Mouse (Mus musculus) T-cell, adult 2 months (primary cell): Measurements from ENCODE around the gene Egln2.

Experiments
- DNase-seq: peaks from one replicate; pipeline ENCODE4 v3.0.0; 2022; ENCODE audit warnings: low spot score

Gene Egln2

GRCm38 (mm10) chr7:27174896-27175295 lies 8.3 kb upstream of the Egln2 start:
- no peak for DNase-seq

GRCm38 (mm10) chr7:27174496-27174895 lies 7.9 kb upstream of the Egln2 start:
- DNase-seq = no peak

- no peak for DNase-seq
Observed at GRCm38 (mm10) chr7:27170981-27171380, 4.4 kb upstream of the Egln2 start.

- no peak for DNase-seq
Observed at GRCm38 (mm10) chr7:27168371-27168770, 1.8 kb upstream of the Egln2 start.

GRCm38 (mm10) chr7:27167475-27168094 lies 983 bp upstream of the Egln2 start:
- DNase-seq = no peak

- DNase-seq = peak; percentile 76
Observed at GRCm38 (mm10) chr7:27166229-27166613, 381 bp downstream of the Egln2 start.

GRCm38 (mm10) chr7:27165696-27166095 lies 906 bp downstream of the Egln2 start:
- no peak for DNase-seq

GRCm38 (mm10) chr7:27165007-27165655 lies 1.5 kb downstream of the Egln2 start:
- no peak for DNase-seq

GRCm38 (mm10) chr7:27164112-27164947 lies 2.3 kb downstream of the Egln2 start:
- no peak for DNase-seq

GRCm38 (mm10) chr7:27163450-27163805 lies 3.2 kb downstream of the Egln2 start:
- no peak for DNase-seq

GRCm38 (mm10) chr7:27162780-27163449 lies 3.7 kb downstream of the Egln2 start:
- DNase-seq = no peak

- DNase-seq = no peak
Observed at GRCm38 (mm10) chr7:27161744-27162143, 4.9 kb downstream of the Egln2 start.

- DNase-seq = no peak
Observed at GRCm38 (mm10) chr7:27160921-27161320, 5.7 kb downstream of the Egln2 start.

- DNase-seq = peak; percentile 88
Observed at GRCm38 (mm10) chr7:27159882-27160281, 6.7 kb downstream of the Egln2 start.

GRCm38 (mm10) chr7:27159256-27159655 lies 7.3 kb downstream of the Egln2 start:
- DNase-seq = no peak

GRCm38 (mm10) chr7:27158171-27158570 lies 8.4 kb downstream of the Egln2 start:
- no peak for DNase-seq

GRCm38 (mm10) chr7:27156005-27156404 lies 10.6 kb downstream of the Egln2 start:
- no peak for DNase-seq

- DNase-seq = no peak
Observed at GRCm38 (mm10) chr7:27153205-27153764, 13.3 kb downstream of the Egln2 start, which contains the start of gene Cyp2t4. Cyp2t4 (plus strand) TSS chr7:27153714.

- DNase-seq = no peak
Observed at GRCm38 (mm10) chr7:27136410-27136996, 30.1 kb downstream of the Egln2 start.

GRCm38 (mm10) chr7:27133757-27134156 lies 32.8 kb downstream of the Egln2 start:
- DNase-seq = no peak

- no peak for DNase-seq
Observed at GRCm38 (mm10) chr7:27133156-27133555, 33.4 kb downstream of the Egln2 start.

GRCm38 (mm10) chr7:27132588-27132987 lies 34.0 kb downstream of the Egln2 start:
- no peak for DNase-seq
